Mouse (Mus musculus) embryonic fibroblast, embryonic 13.5 days (primary cell): Measurements from ENCODE around the gene Gabrg3.

Experiments used
- CTCF ChIP-seq: IDR thresholded peaks from 2 replicates; pipeline ENCODE4 v1.5.1; 2011; ENCODE audit warnings: mild to moderate bottlenecking, control low read depth, low read length, moderate library complexity, borderline replicate concordance; ENCODE audit not compliant: insufficient read depth
- POLR2A ChIP-seq: IDR thresholded peaks from 2 replicates; pipeline ENCODE4 v1.6.1; 2011; ENCODE audit warnings: low read depth, mild to moderate bottlenecking, control low read depth, low read length, moderate library complexity

DNA sequence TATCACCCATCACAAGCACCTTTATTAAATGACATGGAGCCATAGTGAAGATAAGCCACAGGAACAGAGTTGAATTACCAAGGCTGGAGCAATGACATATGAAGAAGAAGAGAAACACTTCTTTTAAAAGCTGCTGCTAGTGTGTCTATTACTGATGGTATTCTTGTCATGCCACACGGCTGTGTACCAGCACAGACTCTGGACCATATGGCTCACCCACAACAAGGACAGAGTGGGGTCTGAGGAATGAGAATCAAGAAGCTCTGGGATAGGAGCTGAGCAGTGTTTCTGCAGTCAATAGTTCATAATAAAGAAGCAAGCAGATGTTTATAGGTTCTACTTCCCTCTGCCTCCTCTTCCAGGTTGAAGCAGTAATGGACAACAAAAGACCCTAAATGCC is 585.1 kb downstream of the Gabrg3 start:
- TF ChIP-seq POLR2A, result no peak
- TF ChIP-seq CTCF, result no peak
